Mouse (Mus musculus): ENCODE data around the gene Mettl7a3.
"Not testable (repeated sequence)": the region's sequence is repeated elsewhere in the genome, so short reads cannot be mapped to it uniquely, and the experiment has no call there.

GRCm38 (mm10) chr15:100329336-100329735 is 5.4 kb upstream of the Mettl7a3 start:
- TF ChIP-seq CTCF (IDR thresholded peaks at IDR 0.05; ENCODE audit: control insufficient read depth, insufficient read depth, low read length); POLR2A (IDR thresholded peaks at IDR 0.05; ENCODE audit: borderline replicate concordance, control insufficient read depth, low read depth, low read length): not testable (repeated sequence)
